Mouse (Mus musculus) kidney, postnatal 36 days (tissue): ENCODE measurements around the gene Mcat.

Source experiments
- DNase-seq, 2 experiments: peaks; one replicate each; pipeline ENCODE4 v3.0.0; 2021 to 2022; ENCODE audit warnings: mixed read lengths in 2 of 2

Mcat gene

GRCm38 (mm10) chr15:83563327-83563856 is at the start of gene Mcat, which contains the start of gene Tspo:
Gene Mcat, minus strand, starts transcription at chr15:83563787.
Gene Tspo, plus strand, starts transcription at chr15:83563592.
- peak; percentile 75 to 87 for DNase-seq

GRCm38 (mm10) chr15:83607115-83607802 is 43.7 kb upstream of the Mcat start:
- peak; percentile 73 to 86 for DNase-seq

GRCm38 (mm10) chr15:83606700-83607099 is 43.1 kb upstream of the Mcat start:
- no peak for DNase-seq

GRCm38 (mm10) chr15:83606216-83606615 is 42.6 kb upstream of the Mcat start:
- no peak for DNase-seq

DNA sequence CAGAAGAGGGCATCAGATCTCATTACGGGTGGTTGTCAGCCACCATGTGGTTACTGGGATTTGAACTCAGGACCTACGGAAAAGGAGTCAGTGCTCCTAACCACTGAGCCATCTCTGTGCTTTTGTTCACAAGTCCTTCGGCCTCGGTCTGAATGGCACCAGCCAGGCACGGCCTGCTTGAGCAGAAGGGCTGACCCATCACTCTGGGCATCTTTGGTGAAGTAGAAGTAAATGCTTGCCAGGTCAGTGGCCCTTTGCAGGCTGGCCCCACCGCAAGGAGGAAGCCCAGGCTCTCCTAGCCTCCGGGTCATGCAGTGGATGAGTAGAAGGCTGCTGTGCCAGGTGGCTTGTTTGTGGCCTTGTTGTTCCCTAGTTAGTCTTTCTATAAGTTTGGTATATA is 39.8 kb upstream of the Mcat start:
- no peak for DNase-seq

GRCm38 (mm10) chr15:83603046-83603396 is 39.4 kb upstream of the Mcat start:
- no peak for DNase-seq

- peak; percentile 30 to 55 for DNase-seq
These were observed 38.9 kb upstream of the Mcat start for GRCm38 (mm10) chr15:83602372-83603045.

DNA sequence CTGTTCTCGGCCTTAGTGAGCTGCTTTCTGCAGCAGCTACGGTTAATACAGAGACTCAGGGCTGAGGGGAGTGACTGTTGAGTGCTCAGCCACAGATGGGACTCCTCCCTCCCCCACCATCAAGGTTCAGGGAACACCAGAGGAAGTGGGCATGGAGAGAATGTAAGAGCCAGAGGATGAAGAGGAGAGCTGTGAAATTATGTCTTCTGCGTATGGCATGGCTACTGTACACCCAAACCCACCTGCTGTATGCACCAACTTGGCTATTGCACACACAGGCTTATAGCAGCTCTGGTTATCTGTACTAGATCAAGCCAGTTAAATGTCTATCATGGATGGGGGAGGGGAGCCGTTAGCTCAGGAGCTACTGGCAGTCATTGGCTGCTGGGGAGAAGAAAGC is 37.6 kb upstream of the Mcat start:
- no peak for DNase-seq

GRCm38 (mm10) chr15:83596833-83597232 is 33.2 kb upstream of the Mcat start:
- DNase-seq = no peak

DNA sequence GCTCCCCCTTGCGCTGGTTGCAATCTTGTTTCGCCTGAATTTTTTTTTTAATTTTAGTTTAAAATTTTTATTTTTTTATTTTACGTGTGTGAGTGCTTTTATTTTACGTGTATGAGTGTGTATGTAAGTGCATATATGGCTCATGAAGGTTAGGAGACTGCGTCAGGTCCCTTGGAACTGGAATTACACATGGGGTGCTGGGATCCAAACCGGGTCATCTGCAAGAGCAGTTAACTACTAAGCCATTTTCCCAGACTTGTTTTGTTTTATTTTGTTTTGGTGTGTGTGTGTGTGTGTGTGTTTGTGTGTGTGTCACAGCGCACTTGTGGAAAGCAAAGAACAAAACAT is 31.8 kb upstream of the Mcat start:
- no peak for DNase-seq

DNA sequence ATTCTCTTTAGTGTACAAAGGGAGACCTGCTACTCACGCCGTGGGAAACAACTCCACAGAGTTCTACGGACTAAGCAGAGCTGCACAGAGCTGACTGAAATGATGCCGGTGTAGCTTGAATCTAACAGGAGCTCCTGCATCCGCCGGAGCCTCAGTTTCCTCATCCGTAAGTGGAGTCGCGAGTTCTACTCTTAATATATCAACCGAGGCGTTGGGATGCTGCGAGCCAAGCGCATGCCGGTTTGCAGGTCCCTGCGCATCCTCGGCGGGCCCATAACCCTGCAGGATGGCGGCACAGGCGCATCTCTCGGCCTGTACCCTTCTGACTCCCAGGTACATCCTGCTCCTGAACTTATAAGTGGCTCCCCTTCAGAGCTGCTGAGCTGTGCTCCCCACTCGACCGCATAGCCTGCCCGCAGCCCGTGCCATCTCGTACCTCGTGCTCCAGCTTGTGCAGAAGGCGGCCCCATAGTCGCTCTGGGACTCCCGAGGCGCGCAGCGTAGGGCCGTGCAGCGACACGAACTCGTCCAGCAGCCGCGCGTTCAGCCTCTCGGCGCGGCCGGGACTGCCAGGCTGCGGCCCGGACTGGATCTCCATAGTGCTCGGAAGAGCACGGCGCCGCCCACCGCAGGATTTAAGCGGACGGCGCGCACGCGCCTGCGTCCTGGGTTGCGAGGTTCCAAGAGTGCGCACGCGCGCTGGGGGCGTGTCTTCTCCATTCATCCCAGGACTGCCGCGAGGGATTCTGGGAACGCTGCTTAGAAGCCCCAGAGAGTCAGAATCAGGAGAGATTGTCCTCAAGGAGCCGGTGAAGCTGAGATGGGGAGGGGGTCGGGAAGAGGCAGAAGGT is 31.2 kb upstream of the Mcat start, which contains the start of gene Ttll12:
Gene Ttll12 (minus strand): TSS at position 645 of the 851 bp plus-strand sequence.
- peak; percentile 96 to 99 for DNase-seq

- DNase-seq = no peak
These were observed 30.3 kb upstream of the Mcat start for GRCm38 (mm10) chr15:83593702-83594512.

DNA sequence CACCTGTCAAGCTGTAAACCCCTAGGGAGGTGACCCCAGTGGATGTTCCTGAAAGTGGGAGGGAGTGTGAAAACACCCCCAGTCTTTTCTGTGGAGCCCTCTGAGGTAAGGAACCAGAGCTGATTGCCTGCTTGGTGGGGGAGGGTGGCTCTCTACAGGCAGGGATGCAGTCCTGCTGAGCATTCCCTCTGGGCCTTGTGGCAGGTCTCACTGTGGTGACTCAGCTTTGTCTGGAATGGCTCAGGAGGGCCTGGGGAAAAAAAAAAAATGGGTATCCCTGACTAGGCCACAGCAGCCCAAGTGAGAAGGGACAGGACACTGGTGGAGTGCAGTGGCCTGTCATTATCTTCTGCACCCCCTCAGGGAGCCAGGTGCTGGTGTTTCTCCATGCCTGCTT is 29.6 kb upstream of the Mcat start:
- no peak for DNase-seq

- DNase-seq = no peak
These were observed 28.9 kb upstream of the Mcat start for GRCm38 (mm10) chr15:83592260-83593188.

- no peak for DNase-seq
These were observed 28.2 kb upstream of the Mcat start for GRCm38 (mm10) chr15:83591758-83592157.

DNA sequence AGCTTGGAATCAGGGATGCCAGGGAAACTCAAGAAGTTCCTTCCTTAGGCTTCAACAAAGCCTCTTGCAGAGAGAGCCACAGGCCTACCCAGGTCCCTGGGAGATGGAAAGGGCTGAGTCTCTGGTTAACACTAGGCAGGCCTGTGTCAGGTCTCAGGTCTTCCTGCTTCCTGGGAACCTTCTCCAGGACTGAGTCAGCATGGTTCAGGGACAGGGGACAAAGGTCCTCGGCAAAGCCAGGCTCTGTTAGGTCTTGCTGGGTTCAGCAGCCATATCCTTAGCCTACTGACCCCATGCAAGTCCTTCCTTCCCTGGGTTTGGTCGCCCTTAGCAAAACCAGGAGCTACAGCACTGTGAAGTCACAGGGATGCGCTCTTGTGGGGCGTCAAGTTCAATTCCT is 27.3 kb upstream of the Mcat start:
- DNase-seq = peak; percentile 36 to 48

DNA sequence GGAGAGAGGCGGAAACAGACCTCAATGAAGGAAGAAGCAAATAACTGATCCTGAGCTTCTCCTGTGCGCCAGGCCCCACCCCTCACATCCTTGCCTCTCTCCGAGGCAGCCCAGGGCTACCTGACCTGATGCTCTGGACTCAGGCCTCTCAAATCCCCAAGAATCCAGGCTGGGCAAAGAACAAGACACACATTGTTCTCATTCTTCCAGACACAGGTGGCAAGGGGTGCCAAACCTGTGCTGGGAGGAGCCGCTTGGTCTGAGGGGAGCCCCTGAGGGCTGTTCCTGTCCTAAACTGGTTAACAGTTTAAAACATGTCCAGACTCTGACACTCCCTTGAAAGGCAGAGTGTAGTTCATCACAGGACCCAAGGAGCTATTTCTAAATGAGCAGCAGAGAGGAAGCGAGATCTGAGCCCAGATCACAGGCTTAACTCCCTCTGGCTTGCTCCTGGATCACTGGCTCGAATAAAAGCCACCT is 21.2 kb upstream of the Mcat start:
- DNase-seq = no peak

- peak; percentile 80 to 85 for DNase-seq
These were observed 20.0 kb upstream of the Mcat start for GRCm38 (mm10) chr15:83583419-83584156.

- DNase-seq = no peak
These were observed 19.3 kb upstream of the Mcat start for GRCm38 (mm10) chr15:83582931-83583330.

DNA sequence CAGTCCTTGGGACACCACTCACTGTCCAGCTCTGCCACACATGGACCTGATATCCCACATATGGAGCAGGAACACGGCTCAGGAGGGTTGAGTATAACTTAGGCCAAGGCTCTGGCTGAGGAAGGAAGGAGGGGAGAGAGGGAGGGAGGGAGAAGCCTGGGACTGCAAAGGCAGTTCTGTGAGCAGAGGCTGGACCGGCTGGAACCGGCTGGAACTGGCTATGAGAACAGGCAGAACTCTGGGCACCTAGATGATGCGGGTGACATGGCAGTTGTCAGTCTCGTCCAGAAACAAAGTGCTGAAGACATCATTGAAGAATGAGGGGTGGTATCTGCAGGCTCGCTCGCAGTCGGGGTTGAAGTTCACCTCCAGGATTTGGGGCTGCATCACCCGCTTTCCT is 13.1 kb upstream of the Mcat start:
- peak; percentile 31 to 35 for DNase-seq
